Mouse (Mus musculus): ENCODE results near the gene Trap1. TPM values are rescaled to one million over a fixed set of nuclear protein-coding genes. Genes with fewer than 3 reads are reported as not detected.
"Not testable (repeated sequence)": the region's sequence is repeated elsewhere in the genome, so short reads cannot be mapped to it uniquely, and the experiment has no call there.

Trap1 gene
- polyA plus RNA-seq, 1 experiment from 2014 or later = 122 TPM

DNA sequence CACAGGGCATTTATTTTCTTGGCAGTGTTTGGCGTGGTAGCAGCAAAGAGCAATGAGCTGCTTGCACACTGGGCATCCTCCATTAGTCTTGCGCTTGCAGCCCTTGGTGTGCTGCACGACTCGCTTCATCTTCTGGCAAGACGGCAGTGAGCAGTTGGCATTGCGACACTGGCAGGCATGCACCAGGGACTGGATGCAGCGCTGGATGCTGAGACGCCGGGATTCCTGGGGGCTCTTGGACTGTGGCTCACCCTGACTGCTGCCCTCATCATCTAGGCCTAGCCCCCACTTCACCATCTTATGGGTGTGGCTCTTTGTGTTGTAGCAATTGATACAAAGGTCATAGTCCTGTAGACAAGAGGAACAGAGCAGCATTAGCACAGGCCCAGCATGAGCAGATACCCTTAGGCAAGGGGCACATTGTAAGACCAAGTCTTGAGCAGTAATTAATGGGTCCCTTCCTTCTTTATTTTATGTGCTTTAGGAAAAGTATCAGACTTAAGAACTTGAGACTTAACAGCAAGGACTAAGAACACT lies 8.3 kb upstream of the Trap1 start:
- no peak overlapping the region for H3K4me3 ChIP-seq (ENCODE audit: control insufficient read depth in 1 of 2, insufficient read depth in 1 of 2, low read depth in 1 of 2, low read length in 2 of 2)
- H3K36me3 ChIP-seq (ENCODE audit: control insufficient read depth, insufficient read depth, low read length) = peaks cover 85% of the 10 kb centered on the region
- no peak for ATAC-seq (ENCODE audit: insufficient number of reproducible peaks, insufficient read depth, low FRiP score, low read depth)
- no peaks in the 10 kb centered on the region for H3K27me3 ChIP-seq (ENCODE audit: control insufficient read depth, insufficient read depth, low read length)
- no peak overlapping the region for H3K9ac ChIP-seq (ENCODE audit: low read length)
- H3K4me1 ChIP-seq (ENCODE audit: control insufficient read depth in 2 of 2, insufficient read depth in 2 of 2, low read length in 2 of 2) = peaks cover 0 to 1% of the 10 kb centered on the region in 2 experiments; a peak in 1 of 4 replicates
- WGBS = 94% methylated on average over 9 of the region's 9 CpGs
- H3K4me2 ChIP-seq (ENCODE audit: low read length) = no peak overlapping the region
- no peak overlapping the region for H3K27ac ChIP-seq (replicated peaks in 1 of 2; ENCODE audit: control insufficient read depth in 1 of 2, insufficient read depth in 1 of 2, low read depth in 2 of 2, low read length in 2 of 2)
- no peaks in the 10 kb centered on the region for H3K9me3 ChIP-seq (ENCODE audit: control insufficient read depth, low read length)

DNA sequence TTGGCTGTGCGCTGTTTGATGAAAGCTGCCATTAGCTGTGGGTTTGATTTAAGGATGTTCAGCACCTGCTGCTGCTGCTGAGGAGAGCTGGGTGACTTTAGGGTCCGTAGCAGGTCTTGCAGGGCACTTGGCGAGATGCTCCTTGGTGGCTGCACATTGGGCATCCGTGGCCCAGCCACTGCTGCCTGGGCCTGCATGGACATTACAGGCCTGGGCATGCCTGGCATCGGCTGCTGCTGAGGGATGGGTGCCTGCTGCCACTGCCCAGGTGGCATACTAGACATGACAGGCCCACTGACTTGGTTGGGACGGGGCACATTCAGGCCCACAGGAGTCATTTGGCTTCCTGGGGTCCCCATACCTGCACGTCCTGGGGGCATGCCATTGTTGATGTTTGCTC lies 7.4 kb upstream of the Trap1 start:
- no peak for ATAC-seq (ENCODE audit: insufficient number of reproducible peaks, insufficient read depth, low FRiP score, low read depth)
- peaks cover 0 to 10% of the 10 kb centered on the region in 2 experiments; a peak in 2 of 4 replicates for H3K4me1 ChIP-seq (ENCODE audit: control insufficient read depth in 2 of 2, insufficient read depth in 2 of 2, low read length in 2 of 2)
- 95% methylated on average over 7 of the region's 7 CpGs for WGBS
- no peaks in the 10 kb centered on the region for H3K27me3 ChIP-seq (ENCODE audit: control insufficient read depth, insufficient read depth, low read length)
- no peak overlapping the region for H3K4me2 ChIP-seq (ENCODE audit: low read length)
- H3K4me3 ChIP-seq (ENCODE audit: control insufficient read depth in 1 of 2, insufficient read depth in 1 of 2, low read depth in 1 of 2, low read length in 2 of 2) = no peak overlapping the region
- peaks cover 76% of the 10 kb centered on the region for H3K36me3 ChIP-seq (ENCODE audit: control insufficient read depth, insufficient read depth, low read length)
- no peak overlapping the region for H3K27ac ChIP-seq (replicated peaks in 1 of 2; ENCODE audit: control insufficient read depth in 1 of 2, insufficient read depth in 1 of 2, low read depth in 2 of 2, low read length in 2 of 2)
- H3K9me3 ChIP-seq (ENCODE audit: control insufficient read depth, low read length) = no peaks in the 10 kb centered on the region
- H3K9ac ChIP-seq (ENCODE audit: low read length) = no peak overlapping the region

DNA sequence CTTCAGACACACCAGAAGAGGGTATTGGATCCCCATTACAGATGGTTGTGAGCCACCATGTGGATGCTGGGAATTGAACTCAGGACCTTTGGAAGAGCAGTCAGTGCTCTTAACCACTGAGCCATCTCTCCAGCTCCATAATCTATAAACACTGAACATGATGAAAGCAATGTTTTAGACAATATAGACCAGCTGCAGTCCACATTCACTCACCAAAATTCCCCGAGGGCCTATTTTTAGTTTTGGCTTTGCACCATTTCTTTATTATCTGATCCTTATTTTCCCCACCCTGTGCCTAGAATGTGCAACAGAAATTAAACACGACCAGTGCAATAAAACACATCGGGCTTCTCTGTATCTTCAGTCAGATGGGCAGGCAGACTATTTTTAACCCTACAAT lies 2.8 kb upstream of the Trap1 start:
- H3K36me3 ChIP-seq (ENCODE audit: control insufficient read depth, insufficient read depth, low read length) = peaks cover 30% of the 10 kb centered on the region
- H3K4me3 ChIP-seq (ENCODE audit: control insufficient read depth in 1 of 2, insufficient read depth in 1 of 2, low read depth in 1 of 2, low read length in 2 of 2); H3K27me3 ChIP-seq (ENCODE audit: control insufficient read depth, insufficient read depth, low read length); ATAC-seq (ENCODE audit: insufficient number of reproducible peaks, insufficient read depth, low FRiP score, low read depth); H3K9ac ChIP-seq (ENCODE audit: low read length); H3K4me2 ChIP-seq (ENCODE audit: low read length); H3K9me3 ChIP-seq (ENCODE audit: control insufficient read depth, low read length): not testable (repeated sequence)
- 20% methylated on average over 3 of the region's 3 CpGs for WGBS
- peak overlapping the region in 1 of 2 experiments; percentile 31; a peak in 1 of 4 replicates for H3K27ac ChIP-seq (replicated peaks in 1 of 2; ENCODE audit: control insufficient read depth in 1 of 2, insufficient read depth in 1 of 2, low read depth in 2 of 2, low read length in 2 of 2)
- H3K4me1 ChIP-seq (ENCODE audit: control insufficient read depth in 2 of 2, insufficient read depth in 2 of 2, low read length in 2 of 2) = peaks cover 0 to 29% of the 10 kb centered on the region in 2 experiments; a peak in 3 of 4 replicates

DNA sequence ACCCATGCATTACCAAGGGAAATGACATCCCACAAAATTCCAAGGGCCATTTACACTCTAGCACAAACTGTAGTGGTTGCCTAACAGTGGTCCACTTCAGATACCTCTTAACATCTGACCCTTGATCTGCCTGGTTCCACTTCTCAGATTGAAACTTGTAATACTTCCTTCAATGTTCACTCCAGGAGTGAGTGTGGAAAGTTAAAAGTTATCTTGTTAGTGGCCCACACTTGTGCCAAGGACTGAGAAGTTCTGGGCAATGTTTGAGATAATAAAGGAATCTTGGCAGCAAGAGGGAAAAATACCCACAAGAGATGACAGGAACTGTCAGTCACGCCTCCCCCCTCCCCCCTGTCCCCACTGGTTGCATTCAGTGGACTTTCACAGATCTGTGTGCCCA lies 2.0 kb upstream of the Trap1 start:
- Histone ChIP-seq H3K9ac (ENCODE audit: low read length) (no peak overlapping the region), H3K4me1 (ENCODE audit: control insufficient read depth in 2 of 2, insufficient read depth in 2 of 2, low read length in 2 of 2) (peaks cover 0 to 29% of the 10 kb centered on the region in 2 experiments; a peak in 3 of 4 replicates), H3K27me3 (ENCODE audit: control insufficient read depth, insufficient read depth, low read length) (no peaks in the 10 kb centered on the region), H3K27ac (replicated peaks in 1 of 2; ENCODE audit: control insufficient read depth in 1 of 2, insufficient read depth in 1 of 2, low read depth in 2 of 2, low read length in 2 of 2) (peak overlapping the region; percentile 41 to 50; a peak in 2 of 4 replicates), H3K36me3 (ENCODE audit: control insufficient read depth, insufficient read depth, low read length) (peaks cover 23% of the 10 kb centered on the region), H3K4me3 (ENCODE audit: control insufficient read depth in 1 of 2, insufficient read depth in 1 of 2, low read depth in 1 of 2, low read length in 2 of 2) (no peak overlapping the region), H3K9me3 (ENCODE audit: control insufficient read depth, low read length) (no peaks in the 10 kb centered on the region), H3K4me2 (ENCODE audit: low read length) (no peak overlapping the region)
- WGBS = 6% methylated on average over 1 of the region's 1 CpGs
- peak; percentile 14; the same call in 1 of the 2 replicates for ATAC-seq (ENCODE audit: insufficient number of reproducible peaks, insufficient read depth, low FRiP score, low read depth)

DNA sequence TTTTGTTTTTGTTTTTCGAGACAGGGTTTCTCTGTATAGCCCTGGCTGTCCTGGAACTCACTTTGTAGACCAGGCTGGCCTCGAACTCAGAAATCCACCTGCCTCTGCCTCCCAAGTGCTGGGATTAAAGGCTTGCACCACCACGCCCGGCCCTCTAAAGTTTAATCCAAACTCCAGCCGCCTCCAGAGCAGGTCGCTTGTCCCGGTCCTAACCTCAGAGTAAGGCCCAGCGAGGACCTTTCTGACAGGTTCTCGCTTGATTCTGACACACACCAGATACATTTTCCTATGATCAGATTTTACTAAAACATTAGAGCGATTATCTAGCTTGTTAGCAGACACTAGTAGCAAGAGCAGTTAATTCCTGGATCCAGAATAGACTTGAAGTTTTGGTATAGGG lies 675 bp upstream of the Trap1 start:
- H3K9me3 ChIP-seq (ENCODE audit: control insufficient read depth, low read length); ATAC-seq (ENCODE audit: insufficient number of reproducible peaks, insufficient read depth, low FRiP score, low read depth); H3K27ac ChIP-seq (replicated peaks in 1 of 2; ENCODE audit: control insufficient read depth in 1 of 2, insufficient read depth in 1 of 2, low read depth in 2 of 2, low read length in 2 of 2); H3K27me3 ChIP-seq (ENCODE audit: control insufficient read depth, insufficient read depth, low read length): not testable (repeated sequence)
- Histone ChIP-seq H3K36me3 (ENCODE audit: control insufficient read depth, insufficient read depth, low read length) (peaks cover 11% of the 10 kb centered on the region), H3K9ac (ENCODE audit: low read length) (peak overlapping the region; percentile 88; the same call in 1 of the 2 replicates), H3K4me3 (ENCODE audit: control insufficient read depth in 1 of 2, insufficient read depth in 1 of 2, low read depth in 1 of 2, low read length in 2 of 2) (peak overlapping the region in 1 of 2 experiments; percentile 73; a peak in 2 of 4 replicates), H3K4me2 (ENCODE audit: low read length) (peak overlapping the region; percentile 89), H3K4me1 (ENCODE audit: control insufficient read depth in 2 of 2, insufficient read depth in 2 of 2, low read length in 2 of 2) (peaks cover 0 to 29% of the 10 kb centered on the region in 2 experiments; a peak in 3 of 4 replicates)
- WGBS = 71% methylated on average over 10 of the region's 10 CpGs

DNA sequence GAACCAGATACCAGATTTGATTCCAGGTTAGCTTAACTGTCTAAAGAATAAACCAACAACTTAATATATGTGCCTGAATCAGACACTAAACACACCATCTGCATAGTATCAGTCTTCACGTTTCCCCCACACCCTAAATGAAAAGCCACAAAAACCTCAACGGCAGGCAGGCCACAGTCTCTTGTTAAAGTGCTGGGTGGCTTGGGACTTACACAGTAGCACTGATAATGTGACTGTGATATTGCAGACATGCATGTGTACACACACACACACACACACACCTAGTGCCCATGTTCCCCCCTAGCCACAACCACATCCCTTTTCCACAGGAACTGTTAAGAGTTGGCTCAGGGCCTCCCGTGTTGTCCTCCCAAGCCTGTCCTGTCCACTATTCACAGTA lies 2.8 kb downstream of the Trap1 start:
- 64% methylated on average over 3 of the region's 3 CpGs for WGBS
- H3K36me3 ChIP-seq (ENCODE audit: control insufficient read depth, insufficient read depth, low read length) = no peaks in the 10 kb centered on the region

DNA sequence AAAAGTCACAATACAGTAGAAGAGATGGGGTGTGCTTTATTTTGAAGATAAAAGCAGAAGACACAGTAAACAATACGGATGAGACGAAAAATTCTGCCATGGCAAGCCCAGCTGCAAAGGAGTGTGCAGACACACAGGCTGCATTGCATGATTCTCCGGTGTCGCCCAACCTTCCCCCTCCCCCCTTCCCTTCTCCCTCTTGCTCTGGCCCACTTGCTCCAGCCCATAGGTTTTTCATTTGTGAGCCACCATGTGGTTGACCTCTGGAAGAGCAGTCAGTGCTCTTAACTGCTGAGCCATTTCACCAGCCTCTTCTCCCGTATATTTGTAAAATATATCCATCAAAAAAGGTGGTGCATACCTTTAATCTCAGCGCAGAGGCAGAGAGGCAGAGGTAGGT lies 3.3 kb downstream of the Trap1 start:
- 56% methylated on average over 6 of the region's 6 CpGs for WGBS
- peaks cover 0 to 12% of the 10 kb centered on the region in 2 experiments; a peak in 3 of 4 replicates for H3K4me1 ChIP-seq (ENCODE audit: control insufficient read depth in 2 of 2, insufficient read depth in 2 of 2, low read length in 2 of 2)
- no peak overlapping the region for H3K9ac ChIP-seq (ENCODE audit: low read length)
- H3K9me3 ChIP-seq (ENCODE audit: control insufficient read depth, low read length) = no peaks in the 10 kb centered on the region
- no peak overlapping the region for H3K4me3 ChIP-seq (ENCODE audit: control insufficient read depth in 1 of 2, insufficient read depth in 1 of 2, low read depth in 1 of 2, low read length in 2 of 2)
- no peaks in the 10 kb centered on the region for H3K27me3 ChIP-seq (ENCODE audit: control insufficient read depth, insufficient read depth, low read length)
- no peak for ATAC-seq (ENCODE audit: insufficient number of reproducible peaks, insufficient read depth, low FRiP score, low read depth)
- no peak overlapping the region for H3K27ac ChIP-seq (replicated peaks in 1 of 2; ENCODE audit: control insufficient read depth in 1 of 2, insufficient read depth in 1 of 2, low read depth in 2 of 2, low read length in 2 of 2)
- no peaks in the 10 kb centered on the region for H3K36me3 ChIP-seq (ENCODE audit: control insufficient read depth, insufficient read depth, low read length)
- H3K4me2 ChIP-seq (ENCODE audit: low read length) = no peak overlapping the region

More for the DNA sequence above, 2.8 kb downstream of the Trap1 start:
- Histone ChIP-seq H3K9ac (ENCODE audit: low read length) (no peak overlapping the region), H3K4me2 (ENCODE audit: low read length) (no peak overlapping the region), H3K27me3 (ENCODE audit: control insufficient read depth, insufficient read depth, low read length) (no peaks in the 10 kb centered on the region), H3K4me1 (ENCODE audit: control insufficient read depth in 2 of 2, insufficient read depth in 2 of 2, low read length in 2 of 2) (peaks cover 0 to 17% of the 10 kb centered on the region in 2 experiments; a peak in 3 of 4 replicates), H3K9me3 (ENCODE audit: control insufficient read depth, low read length) (no peaks in the 10 kb centered on the region), H3K4me3 (ENCODE audit: control insufficient read depth in 1 of 2, insufficient read depth in 1 of 2, low read depth in 1 of 2, low read length in 2 of 2) (no peak overlapping the region), H3K27ac (replicated peaks in 1 of 2; ENCODE audit: control insufficient read depth in 1 of 2, insufficient read depth in 1 of 2, low read depth in 2 of 2, low read length in 2 of 2) (no peak overlapping the region)
- no peak for ATAC-seq (ENCODE audit: insufficient number of reproducible peaks, insufficient read depth, low FRiP score, low read depth)

DNA sequence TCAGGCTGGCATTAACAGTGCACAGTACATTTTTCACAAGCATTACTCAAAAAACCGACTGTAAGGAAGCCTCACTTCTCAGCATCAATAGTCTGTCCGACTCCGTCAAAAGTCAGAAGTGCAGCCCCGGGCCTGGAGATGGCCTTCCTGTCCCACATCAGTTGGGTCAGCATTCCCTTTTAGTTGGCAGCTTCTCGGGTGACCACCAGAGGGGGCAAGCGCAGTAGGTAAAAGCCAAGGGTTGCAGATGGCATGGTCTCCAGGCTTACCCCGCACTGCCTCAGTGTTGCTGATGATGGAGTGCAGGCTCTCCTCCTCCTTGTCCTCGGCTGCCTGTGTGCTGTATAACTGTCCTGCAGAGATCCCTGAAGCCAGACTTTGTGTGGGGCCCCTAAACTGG lies 9.0 kb downstream of the Trap1 start:
- ATAC-seq (ENCODE audit: insufficient number of reproducible peaks, insufficient read depth, low FRiP score, low read depth) = no peak
- no peak overlapping the region for H3K27ac ChIP-seq (replicated peaks in 1 of 2; ENCODE audit: control insufficient read depth in 1 of 2, insufficient read depth in 1 of 2, low read depth in 2 of 2, low read length in 2 of 2)
- no peaks in the 10 kb centered on the region for H3K4me1 ChIP-seq (ENCODE audit: control insufficient read depth in 2 of 2, insufficient read depth in 2 of 2, low read length in 2 of 2)
- 50% methylated on average over 8 of the region's 8 CpGs for WGBS
- no peak overlapping the region for H3K9ac ChIP-seq (ENCODE audit: low read length)
- peaks cover 49% of the 10 kb centered on the region for H3K36me3 ChIP-seq (ENCODE audit: control insufficient read depth, insufficient read depth, low read length)
- H3K4me2 ChIP-seq (ENCODE audit: low read length) = no peak overlapping the region
- H3K9me3 ChIP-seq (ENCODE audit: control insufficient read depth, low read length) = no peaks in the 10 kb centered on the region
- no peak overlapping the region for H3K4me3 ChIP-seq (ENCODE audit: control insufficient read depth in 1 of 2, insufficient read depth in 1 of 2, low read depth in 1 of 2, low read length in 2 of 2)
- H3K27me3 ChIP-seq (ENCODE audit: control insufficient read depth, insufficient read depth, low read length) = no peaks in the 10 kb centered on the region

Measured in heart, embryonic 14.5 days (tissue).